Mouse (Mus musculus): ENCODE measurements around the gene Camkk2. TPM values are rescaled to one million over a fixed set of nuclear protein-coding genes. Genes with fewer than 3 reads are reported as not detected.

Gene Camkk2
- total RNA-seq, 2 experiments from 2014 or later, result 3.0 to 3.9 TPM

DNA sequence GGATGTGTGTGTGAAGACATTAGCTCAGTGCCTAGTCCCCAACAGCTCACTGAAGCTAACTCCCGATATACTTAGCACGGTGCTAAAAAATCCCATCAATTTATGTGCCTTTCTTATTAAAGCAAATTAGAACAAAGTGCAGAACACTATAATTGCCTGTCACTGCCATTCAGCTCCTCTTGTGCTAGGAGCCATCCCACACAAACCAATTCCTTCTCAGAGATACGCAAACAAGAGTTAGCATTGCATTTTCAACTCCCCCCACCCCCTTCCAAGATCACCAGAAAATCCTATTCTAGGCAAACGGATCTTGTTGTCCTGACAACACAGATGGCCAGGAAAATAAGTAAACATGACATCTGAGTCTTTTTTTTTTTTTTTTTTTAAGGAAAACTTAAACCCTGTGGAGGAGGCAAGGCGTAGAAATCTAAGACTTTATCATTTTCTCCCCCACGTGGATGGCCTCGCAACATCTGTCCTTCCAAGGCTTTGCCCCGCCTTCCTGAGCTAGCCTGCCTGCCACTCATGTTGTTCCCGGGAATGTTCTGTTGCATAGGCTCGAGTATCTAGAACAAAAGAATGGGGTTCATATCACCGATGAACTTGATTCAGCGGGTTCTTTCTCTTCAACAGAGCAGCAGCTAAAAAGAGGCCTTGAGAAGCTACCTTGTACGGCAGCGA lies 4.7 kb upstream of the Camkk2 start:
- no peak for DNase-seq (ENCODE audit: low spot score)

DNA sequence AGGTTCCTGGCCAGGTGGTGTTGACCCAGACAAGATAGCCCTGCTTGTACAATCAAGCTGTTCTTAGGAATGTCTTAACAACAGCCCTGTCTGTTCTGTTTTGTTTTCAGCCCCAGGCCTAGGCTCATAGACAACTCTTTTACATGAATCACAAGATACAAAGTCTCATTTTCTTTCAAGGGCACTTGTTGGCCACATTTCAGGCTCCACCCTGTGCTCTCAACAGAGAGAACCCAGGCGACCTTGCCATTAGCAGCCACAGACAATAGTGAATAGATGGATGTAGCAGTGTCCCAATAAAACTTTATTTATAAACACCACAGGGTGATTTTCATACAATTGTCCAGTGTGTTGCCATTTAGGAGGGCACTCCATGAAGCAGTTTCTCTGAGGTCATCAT lies 2.9 kb upstream of the Camkk2 start:
- DNase-seq (ENCODE audit: low spot score), result no peak

DNA sequence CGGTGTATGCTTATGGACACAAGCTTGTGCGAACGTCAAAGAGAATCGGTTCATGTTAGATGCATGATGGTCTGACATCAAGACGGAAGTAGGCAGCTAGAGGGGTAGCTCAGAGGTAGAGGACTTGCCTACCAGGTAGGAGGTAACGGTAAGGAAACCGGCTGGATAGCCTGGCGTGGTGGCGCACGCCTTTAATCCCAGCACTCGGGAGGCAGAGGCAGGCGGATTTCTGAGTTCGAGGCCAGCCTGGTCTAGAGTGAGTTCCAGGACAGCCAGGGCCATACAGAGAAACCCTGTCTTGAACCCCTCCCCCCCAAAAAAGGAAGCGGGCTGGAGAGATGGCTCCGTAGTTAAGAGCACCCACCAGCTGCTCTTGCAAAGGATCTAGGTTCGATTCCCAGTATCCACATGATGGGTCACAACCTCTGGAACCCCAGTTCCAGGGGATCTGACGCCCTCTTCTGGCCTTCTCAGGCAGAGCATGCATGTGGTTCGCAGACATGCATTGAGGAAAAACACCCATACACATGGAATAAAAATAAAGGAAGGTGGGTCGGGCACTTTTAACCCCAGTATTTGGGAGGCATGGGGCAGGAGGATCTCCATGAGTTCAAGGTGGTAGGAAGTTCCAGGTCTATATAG lies 1.7 kb upstream of the Camkk2 start:
- no peak for DNase-seq (ENCODE audit: low spot score)

DNA sequence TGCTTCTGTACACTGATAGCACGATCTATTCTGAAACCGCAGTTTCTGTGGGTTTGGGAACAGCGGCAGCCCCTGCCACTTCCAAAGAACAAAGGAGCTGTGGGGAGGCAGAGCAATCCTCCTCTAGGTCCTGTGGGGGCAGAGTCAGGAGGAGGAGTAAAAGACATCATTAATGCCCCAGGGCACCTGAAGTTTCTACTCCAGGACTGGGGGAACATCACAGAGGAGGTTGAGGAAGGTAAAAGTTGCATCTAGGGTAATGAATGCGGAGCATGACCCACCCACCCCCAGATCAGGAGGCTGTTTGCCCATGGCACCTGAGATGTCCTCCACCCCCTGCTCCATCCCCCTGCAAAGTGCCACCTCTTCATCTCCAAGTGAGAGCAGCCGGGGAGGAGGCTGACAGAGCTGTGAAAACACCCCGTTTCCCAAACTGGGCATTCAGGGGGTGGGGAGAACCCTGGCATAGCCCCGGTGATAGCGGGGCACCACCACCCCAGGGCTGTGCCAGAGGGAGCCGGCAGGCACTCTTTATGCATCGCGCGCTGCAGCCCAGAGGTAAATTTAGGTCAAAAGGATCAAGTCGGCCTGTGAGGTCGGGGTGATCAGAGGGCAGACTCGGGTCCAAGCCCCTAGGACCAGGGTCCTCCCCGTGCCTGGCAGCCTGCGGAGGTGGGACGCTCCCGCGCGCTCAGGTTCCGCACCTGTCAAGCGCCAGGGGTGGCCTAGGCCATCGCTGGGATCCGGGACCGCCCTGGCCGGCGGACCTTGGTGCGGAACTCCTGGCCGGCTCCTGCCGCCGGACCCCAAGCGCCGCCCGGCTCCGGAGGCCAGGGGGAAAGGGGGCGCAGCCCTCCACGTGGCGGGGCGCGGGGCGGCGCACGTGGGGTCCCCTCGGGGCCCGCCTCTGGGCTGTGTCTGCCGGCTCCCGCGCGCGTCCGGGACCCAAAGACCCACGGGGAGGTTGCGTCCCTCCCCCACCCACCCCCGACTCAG lies 680 bp downstream of the Camkk2 start:
- DNase-seq (ENCODE audit: low spot score), result no peak

DNA sequence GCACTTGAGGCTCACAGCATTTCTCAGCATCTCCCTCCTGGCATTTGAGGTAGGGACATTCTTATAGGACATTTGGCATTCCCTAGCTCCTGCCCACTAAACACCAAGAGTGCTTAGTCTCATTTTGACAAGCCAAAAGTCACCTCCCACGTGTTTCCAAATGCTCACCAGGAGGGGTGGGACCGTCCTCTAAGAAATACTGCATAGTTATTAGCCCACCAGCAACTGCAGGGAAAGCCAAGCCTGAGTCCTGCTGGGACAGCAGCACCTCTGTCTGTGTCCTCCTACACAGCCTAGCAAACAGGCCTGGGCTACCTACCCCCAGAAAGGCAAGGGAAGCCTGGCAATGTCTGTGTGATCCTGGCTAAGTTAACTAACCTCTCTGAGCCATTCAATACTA lies 1.9 kb downstream of the Camkk2 start:
- DNase-seq (ENCODE audit: low spot score), result no peak

DNA sequence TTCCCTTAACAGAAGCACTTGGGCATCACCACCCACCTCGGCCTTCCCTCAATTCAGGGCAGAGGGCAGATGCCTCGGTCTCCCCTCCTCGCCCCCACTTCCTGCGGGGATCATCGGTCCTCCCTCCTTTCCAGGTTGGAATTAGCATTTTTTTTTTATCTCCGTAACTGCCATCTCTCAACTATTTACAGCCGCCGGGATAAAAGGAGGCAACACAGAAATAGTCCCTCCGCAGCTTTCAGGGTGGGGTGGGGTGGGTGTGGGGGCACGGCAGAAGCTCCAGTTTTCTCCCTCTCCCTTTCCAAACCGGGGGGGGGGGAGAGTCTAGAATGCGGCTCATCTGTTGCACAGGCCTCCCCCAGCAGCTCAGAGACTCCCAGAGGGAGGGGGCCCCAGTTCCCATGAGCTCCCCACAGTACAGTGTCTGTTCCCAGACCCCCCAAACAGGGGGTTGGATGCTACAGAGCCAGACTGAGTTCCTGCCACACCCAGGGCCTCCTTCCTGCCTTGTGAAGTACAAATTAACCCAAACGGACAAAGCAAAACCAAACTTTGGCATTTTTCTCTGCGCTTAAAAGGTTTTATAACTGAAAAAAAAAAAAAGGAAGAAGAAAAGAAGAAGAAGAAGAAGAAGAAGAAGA lies 3.4 kb downstream of the Camkk2 start:
- no peak for DNase-seq (ENCODE audit: low spot score)

DNA sequence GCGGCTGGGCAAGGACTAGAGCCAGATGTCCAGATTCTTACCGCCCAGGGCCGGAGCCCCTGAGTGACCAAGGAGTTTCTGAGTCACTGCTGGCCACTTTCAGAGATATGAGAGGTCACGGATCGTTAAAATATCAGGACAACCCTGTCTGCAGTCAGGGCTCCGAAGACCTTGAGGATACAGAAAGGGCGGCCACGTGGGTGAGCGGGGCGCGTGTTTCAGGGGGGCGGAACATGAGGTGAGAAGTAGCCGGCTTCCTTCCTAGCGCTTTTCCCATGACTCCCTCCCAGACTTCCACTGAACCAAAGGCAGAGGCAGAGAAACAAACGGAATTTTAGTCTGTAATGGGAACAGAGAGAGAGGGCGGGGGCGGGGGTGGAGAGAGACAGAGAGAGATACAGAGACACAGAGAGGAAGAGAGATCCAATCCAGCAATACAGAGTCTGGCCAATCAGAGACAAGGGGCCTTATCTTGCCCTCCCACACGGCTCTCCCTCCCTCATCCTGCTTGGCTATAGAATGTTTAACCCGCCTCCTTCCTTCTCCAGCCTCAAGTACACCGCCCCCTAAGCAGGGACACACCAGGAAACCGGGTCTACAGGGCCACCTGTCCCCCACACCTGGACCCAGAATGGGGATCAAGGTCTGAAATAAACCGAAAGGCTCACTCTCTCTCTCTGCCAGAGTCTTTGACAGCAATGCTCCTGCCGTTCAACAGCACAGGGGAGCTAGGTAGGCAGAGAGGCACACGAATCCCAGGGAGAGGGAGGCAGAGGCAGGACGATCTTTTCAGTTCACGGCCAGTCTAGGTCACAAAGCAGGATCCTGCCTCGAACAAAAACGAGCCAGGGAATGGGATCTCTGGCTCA lies 4.2 kb downstream of the Camkk2 start:
- no peak for DNase-seq (ENCODE audit: low spot score)

DNA sequence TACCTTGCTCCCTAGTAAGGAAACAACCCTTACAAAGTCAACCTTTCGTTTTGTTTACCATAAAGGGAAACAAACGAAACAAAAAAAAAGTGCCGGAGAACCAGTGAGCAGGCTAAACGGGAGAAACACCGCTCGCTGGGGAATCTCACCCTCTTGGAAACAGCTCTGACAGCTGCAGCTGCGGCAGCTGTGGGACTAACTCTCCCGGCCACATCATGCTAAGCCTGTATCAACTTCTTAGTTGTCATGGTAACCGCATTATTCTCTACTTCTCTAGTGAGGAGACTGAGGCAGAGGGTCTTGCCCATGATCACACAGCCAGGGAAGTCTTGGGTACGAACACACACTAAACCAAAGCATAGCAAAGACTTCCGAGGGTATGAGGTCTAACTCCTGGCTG lies 5.5 kb downstream of the Camkk2 start:
- DNase-seq (ENCODE audit: low spot score), result no peak

DNA sequence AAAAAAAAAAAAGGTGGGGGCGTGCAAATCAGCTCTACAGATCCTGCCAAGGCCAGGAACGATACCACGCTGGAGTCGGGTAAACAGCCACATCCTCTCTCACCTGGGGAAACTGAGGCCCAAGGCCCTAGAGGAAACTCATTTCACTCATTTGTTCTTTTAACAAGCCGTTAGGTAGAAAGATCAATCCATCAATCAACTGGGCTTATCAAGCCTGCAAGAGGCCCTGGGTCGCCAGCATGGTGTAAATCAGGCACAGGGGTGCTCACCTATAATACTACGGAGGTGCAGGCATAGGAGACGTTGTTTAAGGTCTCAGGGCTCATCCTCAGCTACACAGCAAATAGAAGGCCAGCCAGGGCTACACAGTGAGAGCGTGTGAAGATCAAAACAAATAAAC lies 7.8 kb downstream of the Camkk2 start:
- DNase-seq (ENCODE audit: low spot score), result no peak

DNA sequence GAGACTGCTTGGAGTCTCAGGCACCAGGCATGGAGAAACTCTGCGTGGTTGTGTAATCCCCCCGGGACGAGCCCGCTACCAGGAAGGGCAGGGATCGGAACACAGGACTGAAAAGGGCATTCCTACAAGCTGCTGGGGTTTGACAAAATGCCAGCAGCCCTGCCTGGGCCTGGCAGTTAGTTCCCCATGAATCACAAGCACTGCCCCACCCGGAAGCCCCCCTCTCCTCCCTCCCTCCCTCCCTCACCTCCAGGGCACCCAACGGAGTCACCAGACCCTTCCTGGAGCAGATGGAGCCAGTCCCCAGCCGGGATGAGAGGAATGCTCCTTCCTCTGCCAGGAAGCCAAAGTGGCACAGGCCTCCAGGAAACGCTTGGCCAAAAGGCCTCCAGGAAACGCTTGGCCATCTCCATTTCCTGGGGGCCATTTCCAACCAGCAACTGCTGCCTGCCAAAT lies 8.4 kb downstream of the Camkk2 start:
- DNase-seq (ENCODE audit: low spot score), result peak; percentile 79

DNA sequence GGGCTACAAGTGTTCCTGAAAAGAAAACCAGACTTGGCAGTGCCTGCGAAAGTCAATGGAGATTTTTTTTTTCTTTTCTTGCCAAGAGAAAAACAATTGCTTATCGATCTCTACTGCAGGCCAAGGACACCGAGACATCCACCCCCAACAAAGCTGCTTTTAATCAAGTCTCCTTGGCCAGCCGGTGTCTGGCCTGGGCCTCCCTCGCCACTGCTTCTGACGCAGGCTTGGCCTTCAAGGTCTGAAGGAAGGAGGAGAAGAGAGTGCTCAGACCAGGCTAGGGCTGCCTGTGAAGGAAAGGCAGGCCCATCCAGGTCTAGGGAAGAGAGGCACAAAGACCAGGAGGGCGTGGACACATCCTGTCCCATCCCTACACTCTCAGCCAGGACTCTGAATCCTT lies 8.9 kb downstream of the Camkk2 start:
- DNase-seq (ENCODE audit: low spot score), result peak; percentile 29

DNA sequence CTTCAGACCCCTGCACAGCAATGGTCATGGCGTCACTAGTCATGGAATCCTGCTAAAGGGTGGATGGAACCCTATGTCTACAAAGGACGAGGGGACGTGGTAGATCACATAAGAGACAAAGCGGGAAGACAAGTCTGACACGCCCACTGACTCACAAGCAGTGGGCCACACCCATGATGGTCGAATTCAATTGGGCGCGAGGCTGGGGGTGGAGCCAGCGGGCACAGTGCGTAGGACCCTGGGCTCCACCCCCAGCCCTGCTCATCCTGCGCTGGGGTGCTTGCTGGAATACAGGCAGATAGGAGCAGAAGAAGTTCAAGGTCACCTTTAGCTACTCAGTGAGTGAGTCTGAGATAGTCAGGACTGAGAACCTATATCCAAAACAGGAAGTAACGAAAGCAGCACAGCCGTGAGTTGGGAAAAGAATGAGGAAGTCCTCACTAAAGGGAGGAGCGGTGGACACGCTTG lies 10.1 kb downstream of the Camkk2 start:
- DNase-seq (ENCODE audit: low spot score), result no peak

DNA sequence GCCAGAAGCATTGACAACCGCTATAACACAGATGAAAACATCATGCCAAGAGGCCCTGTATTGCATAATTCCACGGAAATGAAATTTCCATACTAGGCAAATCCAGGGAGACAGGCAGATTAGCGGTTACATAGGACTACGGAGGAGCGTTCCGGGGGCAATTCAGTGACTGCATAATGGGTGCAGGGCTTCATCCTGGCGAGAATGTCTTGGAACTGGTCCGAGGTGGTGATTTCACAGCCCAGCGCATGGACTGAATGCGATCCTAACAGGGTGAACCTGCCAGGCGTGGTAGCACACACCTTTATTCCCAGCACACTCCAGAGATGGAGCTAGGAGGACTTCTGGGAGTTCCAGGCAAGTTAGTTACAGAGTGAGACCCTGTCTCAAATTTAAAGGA lies 11.9 kb downstream of the Camkk2 start:
- no peak for DNase-seq (ENCODE audit: low spot score)

DNA sequence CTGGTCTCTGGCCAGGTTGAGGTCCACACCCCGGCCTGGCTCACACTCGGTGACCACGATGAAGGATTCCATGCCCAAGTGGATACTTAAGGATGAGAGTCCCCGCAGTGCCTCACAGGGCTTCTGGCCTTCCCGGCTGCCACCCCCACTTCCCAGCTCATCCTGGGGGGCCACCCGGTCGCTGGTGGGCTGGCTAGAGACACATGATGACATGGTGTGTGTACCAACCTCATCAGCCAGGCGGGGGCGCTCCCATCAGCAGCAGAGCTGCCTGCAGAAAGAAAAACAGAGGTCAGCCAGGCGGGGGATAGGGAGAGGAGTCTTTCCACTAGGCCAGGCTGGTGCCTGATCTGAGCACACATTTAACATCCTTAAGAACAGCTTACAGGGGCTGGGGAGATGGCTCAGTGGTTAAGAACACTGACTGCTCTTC lies 15.2 kb downstream of the Camkk2 start:
- DNase-seq (ENCODE audit: low spot score), result no peak

DNA sequence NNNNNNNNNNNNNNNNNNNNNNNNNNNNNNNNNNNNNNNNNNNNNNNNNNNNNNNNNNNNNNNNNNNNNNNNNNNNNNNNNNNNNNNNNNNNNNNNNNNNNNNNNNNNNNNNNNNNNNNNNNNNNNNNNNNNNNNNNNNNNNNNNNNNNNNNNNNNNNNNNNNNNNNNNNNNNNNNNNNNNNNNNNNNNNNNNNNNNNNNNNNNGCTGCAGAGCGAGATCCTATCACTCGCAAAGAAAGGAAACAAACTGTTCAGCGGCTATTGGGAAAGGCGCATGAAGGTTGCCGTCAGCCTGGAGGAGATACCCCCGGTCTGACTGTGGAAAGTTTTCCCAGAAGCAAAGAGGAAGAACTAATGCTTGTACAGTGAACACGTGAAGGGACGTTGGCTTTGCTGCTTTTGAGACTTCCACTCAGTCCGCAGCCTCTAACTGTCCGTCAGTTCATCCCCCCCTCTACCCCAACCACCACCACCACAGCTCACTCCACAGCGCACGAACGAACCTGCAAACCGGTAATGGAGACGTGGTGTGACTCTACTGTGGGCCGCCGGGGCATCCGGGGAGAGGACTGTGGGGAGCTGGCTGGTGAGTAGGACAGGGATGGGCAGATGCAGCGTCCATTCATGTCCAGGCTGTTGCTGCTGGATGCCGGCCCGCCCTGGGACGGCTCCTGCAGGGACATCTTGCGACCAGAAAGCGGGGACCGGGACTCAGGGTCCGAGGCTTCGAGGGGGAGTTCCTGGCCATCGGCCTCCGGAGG lies 15.8 kb downstream of the Camkk2 start:
- no peak for DNase-seq (ENCODE audit: low spot score)

DNA sequence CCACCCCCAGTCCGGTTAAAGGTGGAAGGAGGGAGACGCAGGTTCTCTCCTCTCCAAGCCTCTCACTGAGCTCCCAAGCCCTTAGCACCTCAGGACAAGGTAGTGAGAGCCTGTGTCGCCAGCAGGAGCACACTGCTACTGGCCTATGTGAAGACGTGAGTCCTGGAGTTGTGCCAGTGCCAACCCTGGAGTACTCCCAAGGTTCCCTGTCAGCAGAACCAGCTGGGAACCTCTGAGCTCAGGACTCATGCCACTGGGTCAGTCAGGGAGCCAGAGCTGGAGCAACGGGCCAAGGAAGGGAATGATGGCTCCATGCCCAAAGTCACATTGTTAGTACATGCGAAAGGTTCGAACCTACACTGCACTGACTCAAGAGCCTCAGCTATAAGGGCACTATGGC lies 22.5 kb downstream of the Camkk2 start:
- DNase-seq (ENCODE audit: low spot score), result peak; percentile 69

DNA sequence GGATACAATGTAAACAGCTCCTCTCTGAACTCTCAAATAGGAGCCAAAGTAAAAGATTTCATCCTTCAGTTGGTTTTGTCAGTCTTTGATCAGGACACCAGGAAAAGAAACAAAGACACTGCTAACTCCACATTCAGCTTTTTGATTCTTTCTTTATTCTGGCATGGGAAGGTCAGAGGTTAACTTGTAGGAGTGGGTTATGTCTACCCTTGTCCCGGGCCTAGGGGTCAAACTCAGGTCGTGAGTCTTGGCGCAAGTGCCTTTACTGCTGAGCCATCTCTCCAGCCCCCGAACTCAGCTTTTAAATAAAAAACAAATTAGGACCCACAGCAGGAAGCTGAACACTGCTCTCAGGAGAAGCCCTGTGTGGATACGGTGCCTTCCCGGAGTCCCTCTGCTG lies 23.1 kb downstream of the Camkk2 start:
- no peak for DNase-seq (ENCODE audit: low spot score)

DNA sequence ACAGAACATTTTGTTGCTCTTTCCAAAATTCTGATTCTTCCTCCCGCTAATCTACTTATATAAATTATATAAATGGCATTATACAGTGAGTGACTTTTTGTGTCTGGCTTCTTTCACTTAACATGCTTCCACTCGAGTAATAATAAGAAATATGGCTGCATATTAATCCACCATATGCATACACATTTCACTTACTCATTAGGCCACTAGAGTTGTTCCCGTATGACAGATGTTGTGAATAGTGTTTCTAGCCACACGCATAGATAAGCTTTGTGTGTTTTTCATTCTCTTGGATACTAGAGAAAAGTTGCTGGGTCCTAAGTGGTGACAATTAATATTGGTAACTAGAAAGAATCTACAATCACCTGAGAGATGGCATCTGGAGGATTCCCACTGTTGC lies 23.6 kb downstream of the Camkk2 start:
- DNase-seq (ENCODE audit: low spot score), result no peak

DNA sequence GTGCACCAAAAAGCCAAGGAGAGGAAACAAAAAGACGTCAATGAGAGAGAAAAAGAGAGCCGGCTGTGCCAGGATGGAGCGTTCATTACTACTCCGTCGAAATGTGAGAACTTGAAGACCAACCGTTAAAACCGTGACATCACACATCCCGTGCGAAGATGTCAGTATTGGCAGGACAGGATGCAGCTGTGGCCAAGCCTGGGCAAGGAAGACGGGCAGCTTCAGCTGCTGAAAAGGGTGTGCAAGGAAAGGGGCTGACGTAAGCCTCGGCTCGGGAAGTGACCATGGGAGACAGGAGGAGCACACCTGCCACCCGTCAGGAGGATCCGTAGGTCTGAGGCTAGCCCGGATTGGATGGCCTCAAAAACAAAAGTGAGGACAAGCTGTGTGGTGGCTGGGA lies 24.7 kb downstream of the Camkk2 start:
- DNase-seq (ENCODE audit: low spot score), result no peak

DNA sequence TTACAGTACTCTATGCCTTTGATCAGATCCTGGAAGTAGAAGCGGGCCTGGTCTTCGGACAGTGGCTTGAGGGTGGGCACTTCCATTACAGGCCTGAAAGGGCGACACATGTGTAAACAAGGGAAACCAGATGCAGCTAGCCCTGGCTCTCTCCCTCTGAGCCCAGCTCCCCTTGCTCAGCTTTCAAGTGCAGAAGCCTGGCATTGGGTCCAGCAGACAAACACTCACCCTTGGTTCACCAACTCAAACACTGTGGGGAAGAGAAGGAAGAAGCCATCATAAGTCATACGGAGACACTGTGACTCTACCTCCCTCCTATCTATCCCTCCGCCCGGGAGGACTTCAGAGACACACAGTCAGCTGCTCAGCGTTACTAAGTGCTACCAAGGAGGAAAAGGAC lies 31.3 kb downstream of the Camkk2 start:
- no peak for DNase-seq (ENCODE audit: low spot score)
